Mouse (Mus musculus): ENCODE measurements around the gene Lrp8.

DNA sequence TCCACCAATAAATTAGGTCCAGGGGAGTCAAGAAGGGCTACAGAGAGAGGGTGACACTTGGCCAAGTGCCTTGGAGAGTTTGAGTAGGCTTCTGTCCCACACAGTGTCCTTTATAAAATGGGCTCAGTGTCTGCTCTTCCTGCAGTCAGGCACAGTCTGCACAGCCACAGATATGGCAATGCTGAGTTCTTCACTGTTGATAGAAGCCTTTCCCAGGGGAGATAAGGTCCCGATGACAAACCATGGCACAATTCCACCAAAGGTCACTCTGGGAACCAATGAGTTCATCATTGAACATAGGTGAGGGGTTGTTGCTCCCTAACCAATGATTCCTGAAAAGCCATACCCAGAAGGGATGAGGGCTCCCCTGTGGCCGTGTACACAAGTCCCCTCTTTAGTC is 27.2 kb upstream of the Lrp8 start:
- TF ChIP-seq POLR2AphosphoS2 (IDR thresholded peaks at IDR 0.05; ENCODE audit: insufficient read length, low read depth) = no peak
- no peak for TF ChIP-seq E2F4 (IDR thresholded peaks at IDR 0.05; ENCODE audit: insufficient read depth)
